Mouse (Mus musculus) mesoderm, embryonic 11.5 days (tissue): ENCODE measurements around the gene Prkd3.

Experiments
- DNase-seq: peaks from one replicate; pipeline ENCODE4 v3.0.0-alpha.2; 2012; ENCODE audit warnings: low read depth, low spot score

The Prkd3 gene

DNA sequence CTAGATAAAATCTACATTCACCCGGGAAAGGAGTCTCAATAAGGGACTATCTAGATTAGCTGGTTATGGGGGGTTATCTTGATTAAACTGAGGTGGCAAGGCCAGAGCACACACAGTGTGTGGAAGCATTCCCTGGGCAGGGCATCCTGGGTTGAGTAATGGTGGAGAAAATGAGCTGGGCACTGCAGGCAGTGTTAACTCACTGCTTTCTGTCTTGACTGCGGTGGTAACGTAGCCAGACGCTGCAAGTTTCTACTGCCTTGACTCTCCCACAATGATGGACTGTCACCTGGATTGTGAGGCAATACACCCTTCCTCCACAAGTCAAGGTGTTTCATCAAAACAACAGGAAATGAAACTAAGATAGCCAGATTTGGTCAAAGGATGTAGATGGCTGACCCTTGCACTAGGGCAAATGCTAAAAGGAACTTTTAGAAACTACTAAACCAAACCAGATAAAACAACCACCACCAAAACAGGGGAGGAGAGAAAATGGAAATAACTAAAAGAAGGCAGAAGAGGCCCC, 20.8 kb downstream of the Prkd3 start:
- DNase-seq = no peak

DNA sequence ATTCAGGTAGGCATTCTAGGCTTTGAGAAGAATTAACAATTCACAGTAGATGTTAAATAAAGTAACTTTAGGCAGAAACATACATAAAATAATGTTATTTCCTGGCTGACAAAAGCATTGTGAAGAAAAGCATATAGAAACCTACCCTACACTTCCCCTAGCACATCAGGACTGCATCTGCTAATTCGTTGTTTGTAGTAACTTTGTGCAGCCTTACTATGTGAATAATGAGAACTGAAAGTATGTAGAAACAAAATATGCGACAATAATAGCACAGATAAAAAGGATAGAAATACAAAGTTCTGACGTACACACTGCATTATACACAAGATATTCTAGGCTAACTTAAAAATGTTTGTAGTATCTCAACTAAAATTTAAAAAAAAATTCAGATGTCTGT, 21.4 kb downstream of the Prkd3 start:
- no peak for DNase-seq

- no peak for DNase-seq
Observed at GRCm38 (mm10) chr17:78998130-78998529, 22.5 kb downstream of the Prkd3 start.

GRCm38 (mm10) chr17:78994931-78995820, 25.4 kb downstream of the Prkd3 start:
- no peak for DNase-seq

DNA sequence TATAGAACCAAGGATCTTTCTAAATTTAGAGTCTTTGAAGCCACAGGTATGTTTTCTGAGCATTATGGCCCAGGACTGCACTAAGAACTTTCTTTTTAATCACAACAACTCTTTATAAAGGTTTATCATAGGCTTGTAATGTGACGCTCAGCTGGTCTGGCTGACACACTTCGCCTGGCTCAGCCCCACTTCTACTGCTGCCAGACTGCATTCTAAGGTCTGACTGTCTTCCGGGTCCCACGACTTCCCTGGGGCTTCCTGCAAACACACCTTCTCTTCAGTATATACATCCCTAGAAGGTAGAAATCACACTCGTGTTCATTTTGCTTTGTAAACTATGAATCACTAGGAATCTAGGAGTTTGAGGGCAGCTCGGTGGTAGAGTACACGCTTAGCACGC, 26.2 kb downstream of the Prkd3 start:
- DNase-seq = no peak

- DNase-seq = peak; percentile 39
Observed at GRCm38 (mm10) chr17:78993670-78994069, 26.9 kb downstream of the Prkd3 start.

GRCm38 (mm10) chr17:78992303-78993027, 28.2 kb downstream of the Prkd3 start:
- DNase-seq = no peak

GRCm38 (mm10) chr17:78991549-78991948, 29.1 kb downstream of the Prkd3 start:
- DNase-seq = no peak

GRCm38 (mm10) chr17:78989015-78989414, 31.6 kb downstream of the Prkd3 start:
- no peak for DNase-seq

GRCm38 (mm10) chr17:78983736-78984135, 36.9 kb downstream of the Prkd3 start:
- DNase-seq = no peak

- DNase-seq = no peak
Observed at GRCm38 (mm10) chr17:78983166-78983565, 37.5 kb downstream of the Prkd3 start.

DNA sequence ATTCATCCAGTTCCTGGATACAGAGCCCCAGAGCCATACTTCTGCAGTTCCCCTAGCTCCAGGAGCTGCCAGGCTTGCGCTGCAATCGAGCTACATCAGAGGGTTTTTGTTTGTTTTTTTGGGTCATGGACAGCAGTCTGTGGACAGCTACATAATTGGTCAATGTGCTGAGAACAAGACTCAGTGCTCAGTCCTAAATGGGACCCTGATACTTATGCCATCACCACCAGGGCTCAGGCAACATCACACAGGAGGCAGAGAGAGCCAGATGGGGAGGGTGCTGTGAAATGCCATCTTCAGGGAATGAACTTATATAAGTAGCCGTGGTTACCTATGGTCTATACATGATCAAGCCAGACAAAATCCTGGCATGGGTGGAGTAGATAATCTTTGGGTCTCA, 52.1 kb downstream of the Prkd3 start:
- DNase-seq = no peak

GRCm38 (mm10) chr17:78966092-78966883, 54.3 kb downstream of the Prkd3 start:
- DNase-seq = no peak

DNA sequence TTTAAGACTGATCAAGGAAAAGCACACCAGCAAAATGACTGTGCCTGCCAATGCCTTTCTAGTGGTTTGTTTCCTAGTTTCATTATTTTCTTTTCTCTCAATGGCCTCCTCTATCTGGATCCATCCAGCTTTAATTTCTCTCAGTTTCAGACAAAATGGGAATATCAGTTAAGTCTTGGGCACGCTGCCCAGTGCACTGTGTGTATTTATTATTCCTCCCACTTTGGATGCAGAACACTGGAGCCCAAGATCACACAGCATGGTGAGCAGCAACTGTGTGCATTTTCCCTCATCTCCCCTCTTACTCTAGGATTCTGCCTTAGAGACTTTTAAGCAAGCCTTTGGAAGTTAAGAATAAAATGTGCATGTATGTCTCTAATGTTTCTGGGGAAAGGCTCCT, 56.2 kb downstream of the Prkd3 start:
- DNase-seq = no peak

DNA sequence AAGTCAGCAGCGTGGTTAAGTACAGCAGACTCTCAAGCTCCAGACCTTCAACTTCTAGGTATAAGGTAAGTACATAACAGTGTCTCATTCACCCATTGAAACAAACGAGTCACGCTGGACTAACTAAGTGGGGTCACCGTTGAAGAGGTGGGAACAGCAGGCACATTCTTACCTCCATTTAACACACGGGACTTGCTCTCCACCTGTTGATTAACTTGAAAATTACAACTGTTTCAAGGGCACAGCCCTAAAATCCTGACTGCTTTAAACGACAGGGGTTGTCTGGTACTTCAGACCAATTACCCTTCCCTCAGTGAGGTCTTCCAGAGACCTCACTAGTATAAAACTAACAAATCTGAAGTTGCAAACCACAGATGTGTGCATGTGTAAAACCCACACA, 61.1 kb downstream of the Prkd3 start:
- DNase-seq = no peak

GRCm38 (mm10) chr17:78953240-78953639, 67.4 kb downstream of the Prkd3 start:
- no peak for DNase-seq

GRCm38 (mm10) chr17:78952070-78952469, 68.5 kb downstream of the Prkd3 start:
- no peak for DNase-seq

DNA sequence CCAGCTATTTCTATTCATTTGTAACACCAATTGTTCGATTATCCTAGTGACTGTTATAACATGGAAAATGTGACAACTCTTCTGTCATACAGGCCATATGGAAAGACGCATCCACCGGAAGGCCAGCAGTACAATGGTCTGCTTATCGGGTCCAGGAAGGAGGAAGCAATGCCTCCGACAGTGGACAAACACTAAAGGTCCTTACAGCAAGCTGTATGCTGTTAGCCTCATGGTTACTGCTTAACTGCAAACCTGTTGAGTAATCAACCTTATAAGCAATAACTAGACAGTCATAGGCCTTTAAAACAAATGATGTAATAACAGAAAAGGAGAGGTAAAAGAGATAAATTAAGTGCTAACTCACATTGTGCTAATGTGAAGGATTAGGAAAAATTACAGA, 69.4 kb downstream of the Prkd3 start:
- no peak for DNase-seq

DNA sequence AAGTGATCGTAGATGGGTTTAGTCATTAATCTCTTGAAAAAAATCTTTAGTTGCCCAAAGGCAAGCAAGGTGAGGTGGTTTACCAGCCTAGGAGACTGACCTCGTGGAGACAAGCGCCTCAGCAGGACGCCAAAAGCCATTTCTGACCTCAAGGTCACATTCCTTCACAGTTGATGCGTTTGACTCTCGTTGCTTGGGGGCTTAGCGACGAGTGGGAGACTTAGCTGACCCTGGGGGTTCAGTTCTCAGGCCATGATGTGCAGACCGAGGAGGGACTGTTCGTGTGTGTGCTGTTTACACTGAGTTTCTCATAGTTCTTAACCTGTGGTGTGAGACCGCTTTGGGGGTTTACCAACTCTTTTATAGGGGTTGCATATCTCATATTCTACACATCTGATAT, 78.0 kb downstream of the Prkd3 start:
- no peak for DNase-seq

- no peak for DNase-seq
Observed at GRCm38 (mm10) chr17:78938927-78939326, 81.7 kb downstream of the Prkd3 start.

- no peak for DNase-seq
Observed at GRCm38 (mm10) chr17:78937229-78937853, 83.3 kb downstream of the Prkd3 start.
